Mouse (Mus musculus) cerebellum, adult 18-20 months (tissue): ENCODE measurements at regions not wholly inside any gene's neighbourhood (a gene's known extent, or its start where the extent isn't known, plus 50 kb on each side); places are given as distances from the start of the nearest gene placed in this dataset.

Experiments used
- DNase-seq, 2 experiments: peaks; one replicate each; pipeline ENCODE4 v3.0.0; 2021

- no peak for DNase-seq
Measured at GRCm38 (mm10) chr14:76247664-76248063, 137.0 kb downstream of the Nufip1 start.

DNA sequence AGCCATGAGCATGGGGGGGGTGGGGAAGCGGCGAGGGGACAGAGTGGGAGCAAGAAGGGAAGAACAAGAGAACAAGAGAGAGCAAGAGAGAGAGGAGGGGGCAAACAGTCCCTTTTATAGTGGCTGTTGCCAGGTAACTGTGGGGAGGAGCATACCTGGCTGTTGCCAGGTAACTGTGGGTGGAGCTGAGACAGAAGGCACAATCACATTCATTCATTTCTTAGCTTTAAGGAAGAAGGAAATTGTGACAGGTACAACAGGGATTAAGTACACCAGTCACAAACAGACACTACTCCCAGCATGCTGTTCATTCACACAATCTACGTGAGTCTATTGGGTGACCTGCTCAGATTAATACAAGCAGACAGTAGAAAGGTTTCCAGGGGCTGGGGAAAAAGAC, 143.2 kb downstream of the Nufip1 start:
- no peak for DNase-seq

GRCm38 (mm10) chr14:76254565-76255501, 144.1 kb downstream of the Nufip1 start:
- peak; percentile 53 to 59 for DNase-seq

- no peak for DNase-seq
Measured at GRCm38 (mm10) chr14:76255971-76256370, 145.3 kb downstream of the Nufip1 start.

- no peak for DNase-seq
Measured at GRCm38 (mm10) chr14:76258626-76259025, 147.9 kb downstream of the Nufip1 start.

DNA sequence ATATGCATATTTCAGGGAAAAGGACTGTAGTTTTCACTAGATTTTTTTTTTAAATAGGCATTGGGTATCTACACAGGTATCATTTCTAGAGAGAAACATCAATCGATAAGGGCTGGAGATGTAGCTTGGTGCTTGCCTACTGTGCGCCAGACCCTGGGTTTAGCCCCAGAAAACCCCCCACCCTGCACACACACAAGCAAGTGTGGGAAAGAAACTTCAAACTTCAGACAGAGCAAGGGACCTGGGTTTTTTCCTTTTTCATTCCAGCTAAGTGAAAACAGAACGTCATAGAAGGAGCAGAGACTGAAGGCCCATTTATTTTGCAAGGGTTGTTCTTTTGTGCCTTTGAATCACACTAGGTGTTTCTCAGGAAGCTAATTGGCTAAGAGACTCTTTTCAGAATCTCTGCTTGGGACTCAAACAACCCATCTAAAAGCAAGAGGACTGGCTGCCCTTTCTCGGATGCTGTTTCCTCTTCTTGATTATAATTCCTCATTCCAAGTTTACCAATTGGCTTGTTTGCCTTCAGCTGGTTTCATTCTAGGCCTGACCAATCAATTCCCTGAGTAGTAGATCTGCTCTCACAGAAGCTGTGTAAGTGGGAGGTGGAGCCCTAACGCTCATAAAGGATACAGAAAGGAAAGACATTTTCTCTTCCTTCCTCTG, 150.1 kb downstream of the Nufip1 start:
- no peak for DNase-seq

DNA sequence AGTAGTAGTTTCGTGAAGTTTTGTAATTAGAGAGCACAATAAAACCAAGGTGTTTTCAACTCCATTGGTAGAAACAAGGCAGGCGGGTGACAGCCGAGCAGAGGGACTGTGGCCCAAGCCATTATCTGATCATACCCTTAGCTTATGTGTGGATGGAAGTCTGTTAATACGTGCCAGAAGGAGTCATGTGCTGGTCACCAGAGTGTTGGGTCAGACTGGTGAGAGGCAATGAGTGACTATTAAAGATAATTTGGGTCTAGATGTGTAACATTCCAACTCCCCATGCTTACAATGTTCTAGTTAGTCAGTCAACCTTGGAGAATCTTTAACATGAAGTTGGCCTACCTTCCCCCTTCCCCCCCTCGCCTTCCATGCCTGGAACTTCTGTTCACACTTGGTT, 151.1 kb upstream of the Tsc22d1 start:
- DNase-seq = no peak

- no peak for DNase-seq
Measured at GRCm38 (mm10) chr14:76265819-76266218, 148.9 kb upstream of the Tsc22d1 start.

DNA sequence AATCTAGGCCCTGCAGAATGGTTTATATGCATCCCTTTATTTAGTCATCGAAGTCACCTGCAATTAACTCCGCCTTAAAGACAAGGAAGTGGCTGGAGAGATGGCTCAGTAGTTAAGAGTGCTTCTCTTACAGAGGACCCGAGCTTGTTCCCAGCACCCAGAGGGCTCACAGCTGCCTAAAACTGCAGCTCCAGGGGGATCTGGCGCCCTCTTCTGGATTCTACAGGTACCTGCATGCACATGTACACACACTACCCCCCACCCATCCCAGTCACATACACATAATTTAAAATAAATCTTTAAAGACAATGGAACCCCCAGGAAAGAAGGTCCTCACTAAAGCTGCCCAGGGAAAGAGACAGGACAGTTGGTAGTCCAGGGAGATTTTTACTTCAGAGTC, 148.5 kb upstream of the Tsc22d1 start:
- DNase-seq = no peak

DNA sequence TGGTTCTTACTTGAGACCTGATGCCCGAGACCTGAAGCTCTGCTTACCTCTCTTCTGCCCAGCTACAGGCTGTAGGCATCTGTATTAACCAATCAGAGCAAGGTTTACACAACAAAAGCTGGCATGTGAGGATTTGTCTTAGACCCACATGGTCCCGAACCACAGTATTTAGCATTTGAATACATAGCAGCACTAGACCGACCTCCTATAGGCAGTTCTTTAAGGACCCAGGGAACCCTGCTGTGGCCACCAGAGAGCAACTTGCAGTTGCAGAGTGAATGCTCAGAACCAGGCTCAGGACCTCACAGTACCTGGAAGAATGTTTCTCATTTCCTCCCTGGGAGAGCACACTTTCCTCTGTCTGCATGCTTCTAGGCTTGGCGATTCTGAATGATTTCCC, 147.7 kb upstream of the Tsc22d1 start:
- DNase-seq = no peak

DNA sequence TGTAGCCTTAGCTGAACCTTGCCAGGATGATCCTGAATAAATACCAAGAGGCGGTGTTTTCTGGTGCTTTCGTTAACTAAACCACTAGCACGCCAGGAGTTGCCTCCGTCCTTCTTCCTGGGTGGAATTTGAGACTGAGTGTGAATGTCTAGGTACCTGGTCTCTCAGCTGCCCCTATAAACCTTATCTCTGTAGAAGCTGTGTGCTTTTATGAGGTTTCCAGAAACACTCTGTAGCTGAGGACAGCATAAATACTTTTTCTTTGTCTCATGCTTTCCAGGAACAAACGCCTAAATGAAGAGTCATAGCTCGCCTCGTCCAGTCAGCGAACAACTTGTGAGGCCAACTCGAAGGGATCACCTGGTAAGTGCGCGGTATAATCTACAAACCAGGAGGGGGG, 143.6 kb upstream of the Tsc22d1 start:
- no peak for DNase-seq

- no peak for DNase-seq
Measured at GRCm38 (mm10) chr14:76272840-76273239, 141.9 kb upstream of the Tsc22d1 start.

GRCm38 (mm10) chr14:76276655-76277054, 138.1 kb upstream of the Tsc22d1 start:
- DNase-seq = no peak

- no peak for DNase-seq
Measured at GRCm38 (mm10) chr14:76278751-76279450, 135.9 kb upstream of the Tsc22d1 start.

DNA sequence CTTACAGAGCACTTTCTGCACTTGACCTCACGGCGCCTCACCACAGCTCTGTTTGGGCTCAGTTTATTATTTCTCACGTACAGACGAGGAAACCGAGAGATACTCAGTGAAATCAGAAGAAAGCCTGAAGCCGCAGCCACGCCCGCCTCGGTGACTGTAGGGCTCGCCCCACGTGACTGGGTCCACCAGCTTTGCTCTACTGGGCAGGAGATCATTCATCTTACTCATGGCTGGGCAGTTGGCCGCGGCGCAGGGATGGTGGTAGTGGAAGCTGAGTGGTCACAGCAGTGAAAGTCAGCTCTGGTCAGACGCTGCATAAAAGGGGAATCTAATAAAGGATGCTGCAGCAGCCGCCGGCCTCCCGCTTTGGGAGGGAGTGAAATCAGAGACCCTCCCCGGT, 135.2 kb upstream of the Tsc22d1 start:
- no peak for DNase-seq

- no peak for DNase-seq
Measured at GRCm38 (mm10) chr14:76281867-76282266, 132.9 kb upstream of the Tsc22d1 start.

- DNase-seq = no peak
Measured at GRCm38 (mm10) chr14:76287768-76288167, 127.0 kb upstream of the Tsc22d1 start.

DNA sequence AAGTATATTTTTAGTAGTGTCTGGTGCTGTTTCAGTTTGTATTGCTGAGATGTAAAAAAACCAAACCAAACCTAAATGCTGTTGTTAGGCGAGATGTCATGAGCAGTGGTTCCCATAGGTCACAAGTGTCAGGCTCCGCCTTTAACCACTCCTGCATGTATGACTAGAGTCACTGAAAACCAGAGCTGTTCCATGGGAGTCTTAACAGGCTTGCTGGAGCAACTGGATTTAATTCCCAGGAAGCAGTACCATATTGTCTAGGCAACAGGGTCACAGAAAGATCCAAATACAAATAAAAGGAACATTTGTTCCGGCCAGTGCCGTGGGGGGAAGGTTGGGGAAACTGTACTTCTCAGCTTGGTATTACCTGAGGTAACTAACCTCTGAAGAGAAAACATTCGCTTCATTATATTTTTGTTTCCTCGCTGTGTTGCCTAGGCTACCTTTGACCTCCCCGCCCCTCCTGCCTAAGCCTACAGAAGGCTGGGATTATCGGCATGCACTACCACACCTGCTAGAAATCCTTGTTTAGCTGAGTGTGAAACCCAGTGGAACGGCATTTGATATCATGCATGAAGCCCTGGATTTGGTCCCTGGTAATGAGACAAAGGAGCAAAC, 124.3 kb upstream of the Tsc22d1 start:
- DNase-seq = no peak

- DNase-seq = no peak
Measured at GRCm38 (mm10) chr14:76292211-76292610, 122.5 kb upstream of the Tsc22d1 start.

DNA sequence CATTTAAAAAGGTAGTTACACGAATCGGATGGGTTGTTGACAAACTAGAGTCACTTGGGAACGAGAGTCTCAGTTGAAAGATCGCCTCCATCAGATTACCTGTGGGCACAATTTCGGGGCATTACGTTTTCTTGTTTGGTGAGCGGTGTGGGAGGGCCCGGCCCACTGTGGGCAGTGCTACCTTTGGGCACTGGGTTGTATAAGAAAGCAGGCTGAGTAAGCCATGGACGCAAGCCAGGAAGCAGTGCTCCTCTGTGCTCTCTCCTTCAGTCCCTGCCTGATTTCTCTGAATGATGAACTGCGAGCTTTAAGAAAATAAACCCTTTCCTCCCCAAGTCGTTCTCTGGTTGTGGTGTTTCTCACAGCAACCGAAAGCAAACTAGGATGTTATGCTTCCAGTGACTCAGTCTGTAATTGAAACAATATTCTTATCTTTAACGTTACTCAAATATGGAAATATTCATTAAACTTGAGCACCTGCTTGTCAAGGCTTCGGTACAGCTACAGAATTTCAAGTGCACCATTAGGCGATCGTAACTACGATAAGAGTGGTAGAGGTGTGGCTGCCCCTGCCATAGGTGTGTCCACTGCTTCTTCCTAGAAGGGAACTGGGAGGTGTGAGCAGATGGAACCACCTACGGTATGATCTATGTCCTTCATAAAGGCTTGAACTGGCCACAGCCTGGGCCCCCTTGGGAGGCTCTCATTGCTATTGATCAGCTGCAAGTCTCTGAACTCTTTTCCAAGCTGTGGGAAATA, 119.2 kb upstream of the Tsc22d1 start:
- no peak for DNase-seq

DNA sequence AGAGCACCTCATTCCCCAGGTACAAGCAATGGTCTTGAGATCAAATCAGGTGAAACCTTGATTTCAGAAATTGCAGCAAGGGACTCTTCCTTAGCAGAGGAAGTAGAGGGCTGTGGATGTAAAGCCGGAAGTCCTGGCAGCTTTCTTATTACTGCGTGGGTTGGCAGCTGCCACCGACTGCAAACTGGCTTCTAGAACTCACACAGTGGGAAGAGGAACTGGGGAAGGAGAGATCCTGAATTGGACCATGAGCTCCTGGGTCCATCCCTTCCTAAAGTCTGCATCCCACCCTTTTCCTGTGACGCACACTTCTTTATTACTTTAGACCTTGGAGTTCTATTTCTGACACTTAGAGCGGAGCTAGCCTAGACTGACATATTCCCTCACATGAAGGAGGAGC, 116.9 kb upstream of the Tsc22d1 start:
- DNase-seq = no peak

- no peak for DNase-seq
Measured at GRCm38 (mm10) chr14:76302322-76302991, 112.3 kb upstream of the Tsc22d1 start.
